28 mouse cellular contexts compared by ENCODE assay signal in the genomic region with DNA sequence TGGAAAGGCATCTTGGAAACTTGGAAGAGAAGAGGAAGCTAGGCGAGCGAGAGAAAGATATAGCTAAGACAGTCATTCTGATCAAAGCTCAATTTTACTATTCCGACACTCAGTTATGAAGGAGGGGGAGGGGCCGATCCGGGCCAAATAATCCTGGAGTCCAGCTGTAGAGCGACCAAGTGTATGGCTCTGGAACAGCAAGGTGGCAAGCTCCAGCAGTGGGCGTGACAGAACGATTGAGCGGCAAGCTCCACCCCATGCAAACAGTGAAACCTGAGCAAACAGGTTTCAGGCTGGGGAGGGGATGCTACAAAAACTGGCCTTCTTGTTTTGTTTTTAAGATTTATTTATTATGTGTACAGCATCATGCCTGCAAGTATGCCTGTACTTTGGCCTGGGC. TPM values are rescaled to one million over a fixed set of nuclear protein-coding genes. Genes with fewer than 3 reads are reported as not detected.
DNase-seq lines count a peak whose midpoint lies in the region; ATAC-seq and TF ChIP-seq lines count a peak whose summit lies in the region.
"Had no signal": no experiment of that assay in that cellular context is flagged by ENCODE, and none has a peak within 500 bp of the region (broad histone marks: within the 10 kb centered on the region; RNA-seq: fewer than 3 reads in every experiment).

No protein-coding gene starts in this region.

- no peak overlapping the region for H3K4me3 ChIP-seq in intestine, embryonic 14.5 days (ENCODE audit: low read depth, low read length)
- no peak overlapping the region for H3K4me3 ChIP-seq in intestine, postnatal 0 days (ENCODE audit: low read depth, low read length)
- H3K4me3 ChIP-seq in kidney, embryonic 14.5 days (ENCODE audit: low read length), result no peak overlapping the region
- H3K4me3 ChIP-seq in stomach, postnatal 0 days (ENCODE audit: low read depth, low read length), result no peak overlapping the region
- H3K4me3 ChIP-seq: embryonic facial prominence, embryonic 13.5 days; gastrocnemius, adult 2 months; hindbrain, embryonic 10.5 days; hindbrain, embryonic 15.5 days; limb, embryonic 10.5 days; limb, embryonic 15.5 days; megakaryocyte, embryonic 14.5 days; stomach, embryonic 15.5 days had no signal

- no peak for TF ChIP-seq EP300 in stomach, postnatal 0 days (optimal IDR thresholded peaks at IDR 0.05)

- TF ChIP-seq CTCF in intestine, postnatal 0 days (IDR thresholded peaks at IDR 0.05; ENCODE audit: low read depth), result no peak
- no peak for TF ChIP-seq CTCF in stomach, postnatal 0 days (IDR thresholded peaks at IDR 0.05; ENCODE audit: low read depth)

- no peaks in the 10 kb centered on the region for H3K9me3 ChIP-seq in intestine, embryonic 14.5 days (ENCODE audit: control insufficient read depth, low read length)
- H3K9me3 ChIP-seq in intestine, postnatal 0 days (ENCODE audit: control insufficient read depth), result no peaks in the 10 kb centered on the region
- no peaks in the 10 kb centered on the region for H3K9me3 ChIP-seq in kidney, embryonic 14.5 days (ENCODE audit: control insufficient read depth, low read length)
- H3K9me3 ChIP-seq in stomach, postnatal 0 days (ENCODE audit: control insufficient read depth, low read length), result no peaks in the 10 kb centered on the region
- H3K9me3 ChIP-seq: embryonic facial prominence, embryonic 13.5 days; hindbrain, embryonic 10.5 days; hindbrain, embryonic 15.5 days; limb, embryonic 10.5 days; limb, embryonic 15.5 days; megakaryocyte, embryonic 14.5 days; stomach, embryonic 15.5 days had no signal

- no peaks in the 10 kb centered on the region for H3K4me1 ChIP-seq in intestine, embryonic 14.5 days (replicated peaks; ENCODE audit: control insufficient read depth, insufficient read depth, low read length)
- H3K4me1 ChIP-seq in intestine, postnatal 0 days (replicated peaks; ENCODE audit: control insufficient read depth, insufficient read depth, low read length), result no peaks in the 10 kb centered on the region
- H3K4me1 ChIP-seq in kidney, embryonic 14.5 days (ENCODE audit: control insufficient read depth, insufficient read depth, low read length), result no peaks in the 10 kb centered on the region
- H3K4me1 ChIP-seq in stomach, postnatal 0 days (replicated peaks; ENCODE audit: control insufficient read depth, insufficient read depth), result no peaks in the 10 kb centered on the region
- H3K4me1 ChIP-seq: embryonic facial prominence, embryonic 13.5 days; hindbrain, embryonic 15.5 days; limb, embryonic 15.5 days; stomach, embryonic 15.5 days had no signal

- DNase-seq in intestine, embryonic 14.5 days (ENCODE audit: low spot score), result no peak
- DNase-seq in kidney, adult 9 months, result peak; percentile 64
- peak; percentile 81 for DNase-seq in ES-CJ7 (ENCODE audit: low read depth, low spot score)
- DNase-seq in stomach, postnatal 0 days (ENCODE audit: low spot score), result peak; percentile 48
- no peak for DNase-seq in gastrocnemius, postnatal 25 days
- DNase-seq: adrenal gland, postnatal 25 days; cerebellum, adult 11-12 months; cerebellum, postnatal 10 days; gastrocnemius, adult 2 months; heart, postnatal 14 days; layer of hippocampus, adult 9-11 months; lung, postnatal 36 days; midbrain, embryonic 14.5 days; right cerebral cortex, postnatal 14 days; thymus, postnatal 14 days had no signal

- WGBS in intestine, embryonic 14.5 days, result 86% methylated on average over 9 of the region's 9 CpGs
- 57% methylated on average over 9 of the region's 9 CpGs for WGBS in intestine, postnatal 0 days
- WGBS in kidney, embryonic 14.5 days, result 80% methylated on average over 9 of the region's 9 CpGs
- WGBS in stomach, postnatal 0 days, result 68% methylated on average over 9 of the region's 9 CpGs

- H3K27ac ChIP-seq in intestine, embryonic 14.5 days (ENCODE audit: low read depth), result no peak overlapping the region
- H3K27ac ChIP-seq in intestine, postnatal 0 days (ENCODE audit: low read depth, low read length), result no peak overlapping the region
- H3K27ac ChIP-seq in kidney, embryonic 14.5 days (ENCODE audit: low read depth, low read length), result no peak overlapping the region
- no peak overlapping the region for H3K27ac ChIP-seq in stomach, postnatal 0 days (replicated peaks)
- H3K27ac ChIP-seq: embryonic facial prominence, embryonic 13.5 days; gastrocnemius, adult 2 months; hindbrain, embryonic 10.5 days; hindbrain, embryonic 15.5 days; limb, embryonic 10.5 days; limb, embryonic 15.5 days; stomach, embryonic 15.5 days had no signal

- no peaks in the 10 kb centered on the region for H3K36me3 ChIP-seq in intestine, embryonic 14.5 days (ENCODE audit: control insufficient read depth, insufficient read depth, low read length)
- no peaks in the 10 kb centered on the region for H3K36me3 ChIP-seq in intestine, postnatal 0 days (ENCODE audit: control insufficient read depth, insufficient read depth)
- H3K36me3 ChIP-seq in kidney, embryonic 14.5 days (ENCODE audit: control insufficient read depth, insufficient read depth, low read length), result no peaks in the 10 kb centered on the region
- no peaks in the 10 kb centered on the region for H3K36me3 ChIP-seq in stomach, postnatal 0 days (ENCODE audit: control insufficient read depth, insufficient read depth, low read length)
- H3K36me3 ChIP-seq: embryonic facial prominence, embryonic 13.5 days; hindbrain, embryonic 10.5 days; hindbrain, embryonic 15.5 days; limb, embryonic 10.5 days; limb, embryonic 15.5 days; stomach, embryonic 15.5 days had no signal

- no peak overlapping the region for H3K9ac ChIP-seq in intestine, embryonic 14.5 days (ENCODE audit: low read length)
- no peak overlapping the region for H3K9ac ChIP-seq in intestine, postnatal 0 days (ENCODE audit: low read depth, low read length)
- H3K9ac ChIP-seq in kidney, embryonic 14.5 days (ENCODE audit: low read depth, low read length), result no peak overlapping the region
- H3K9ac ChIP-seq in stomach, postnatal 0 days (ENCODE audit: low read length), result no peak overlapping the region
- H3K9ac ChIP-seq: embryonic facial prominence, embryonic 13.5 days; hindbrain, embryonic 15.5 days; limb, embryonic 15.5 days; stomach, embryonic 15.5 days had no signal

- H3K27me3 ChIP-seq in intestine, embryonic 14.5 days (replicated peaks; ENCODE audit: control insufficient read depth, insufficient read depth, low read length), result no peaks in the 10 kb centered on the region
- no peaks in the 10 kb centered on the region for H3K27me3 ChIP-seq in intestine, postnatal 0 days (replicated peaks; ENCODE audit: control insufficient read depth, insufficient read depth, low read length)
- no peaks in the 10 kb centered on the region for H3K27me3 ChIP-seq in kidney, embryonic 14.5 days (ENCODE audit: control insufficient read depth, insufficient read depth, low read length)
- H3K27me3 ChIP-seq in stomach, postnatal 0 days (ENCODE audit: control insufficient read depth, insufficient read depth, low read length), result no peaks in the 10 kb centered on the region
- H3K27me3 ChIP-seq: embryonic facial prominence, embryonic 13.5 days; hindbrain, embryonic 15.5 days; limb, embryonic 15.5 days; megakaryocyte, embryonic 14.5 days; Patski; stomach, embryonic 15.5 days had no signal

- ATAC-seq in intestine, embryonic 14.5 days (replicated peaks; ENCODE audit: low FRiP score, low TSS enrichment, low read depth), result 0 out of 2 replicates have a peak, but pooled peaks have one; percentile 20
- ATAC-seq in intestine, postnatal 0 days, result no peak
- ATAC-seq in kidney, embryonic 14.5 days (ENCODE audit: low FRiP score, low TSS enrichment), result no peak
- 0 out of 2 replicates have a peak, but pooled peaks have one; percentile 62 for ATAC-seq in stomach, postnatal 0 days (ENCODE audit: low FRiP score, low TSS enrichment)
- ATAC-seq: forebrain, embryonic 16.5 days; inflammation-experienced regulatory T-cells, adult 6 months; Patski had no signal

- H3K4me2 ChIP-seq in intestine, embryonic 14.5 days (ENCODE audit: low read length), result no peak overlapping the region
- no peak overlapping the region for H3K4me2 ChIP-seq in intestine, postnatal 0 days (replicated peaks; ENCODE audit: low read depth)
- H3K4me2 ChIP-seq in kidney, embryonic 14.5 days (replicated peaks; ENCODE audit: low read depth, low read length), result no peak overlapping the region
- H3K4me2 ChIP-seq in stomach, postnatal 0 days (replicated peaks; ENCODE audit: low read depth), result no peak overlapping the region
- H3K4me2 ChIP-seq: embryonic facial prominence, embryonic 13.5 days; hindbrain, embryonic 15.5 days; limb, embryonic 15.5 days; stomach, embryonic 15.5 days had no signal

RNA-seq across cellular contexts. Expression of gene Dhx9, which starts 12.6 kb away (rescaled TPM):
- polyA plus RNA-seq in intestine, embryonic 14.5 days (2014; fragmentation: Nextera tagmentation; extraction: Ambion mirVana), result 25.5 and 25.8 TPM in 2 replicates
- 14.1 TPM in 2 replicates for polyA plus RNA-seq in intestine, postnatal 0 days (2015; fragmentation: Nextera tagmentation; extraction: Ambion mirVana)
- 46.2 and 52.2 TPM in 2 replicates for polyA plus RNA-seq in kidney, embryonic 14.5 days (2014; fragmentation: Nextera tagmentation; extraction: Ambion mirVana)
- 6.6 and 10.6 TPM in 2 replicates for polyA plus RNA-seq in stomach, postnatal 0 days (2015; fragmentation: Nextera tagmentation; extraction: Ambion mirVana)
- total RNA-seq in gastrocnemius, postnatal 25 days (2021), result 10 to 100 TPM; 26.0 to 26.8 TPM

RNA-seq across cellular contexts. Expression of gene Npl, which starts 49.8 kb away (rescaled TPM):
- polyA plus RNA-seq in intestine, embryonic 14.5 days (2014; fragmentation: Nextera tagmentation; extraction: Ambion mirVana), result 8.3 and 9.0 TPM in 2 replicates
- 967 and 1,051 TPM in 2 replicates for polyA plus RNA-seq in intestine, postnatal 0 days (2015; fragmentation: Nextera tagmentation; extraction: Ambion mirVana)
- 17.8 and 21.3 TPM in 2 replicates for polyA plus RNA-seq in kidney, embryonic 14.5 days (2014; fragmentation: Nextera tagmentation; extraction: Ambion mirVana)
- polyA plus RNA-seq in stomach, postnatal 0 days (2015; fragmentation: Nextera tagmentation; extraction: Ambion mirVana), result 4.1 and 5.3 TPM in 2 replicates
- total RNA-seq in gastrocnemius, postnatal 25 days (2021), result 1 to 10 TPM in 1 of 2 experiments, under 1 TPM in 1; 0.90 to 2.1 TPM
- total RNA-seq: MEL had no signal

Comparison
In these comparisons a context has a peak if more than half of its experiments do, and no peak if none do; other contexts are left out.
1. ATAC-seq: peak in intestine, embryonic 14.5 days (single experiment) and stomach, postnatal 0 days (single experiment); none in intestine, postnatal 0 days (single experiment) and kidney, embryonic 14.5 days (single experiment).
2. RNA of gene Npl, which starts 49.8 kb away (polyA plus RNA-seq): 967 to 1,051 TPM in intestine, postnatal 0 days; 17.8 to 21.3 TPM in kidney, embryonic 14.5 days, 8.3 to 9.0 TPM in intestine, embryonic 14.5 days and 4.1 to 5.3 TPM in stomach, postnatal 0 days; every median in the first group is over 10 times any median in the second.
3. DNase-seq: peak in kidney, adult 9 months (single experiment), ES-CJ7 (single experiment) and stomach, postnatal 0 days (single experiment); none in intestine, embryonic 14.5 days (single experiment) and gastrocnemius, postnatal 25 days (single experiment).